Comparison of ENCODE assay signal across 26 mouse cellular contexts in genomic region chr1:62055280-62055679, GRCm38 (mm10).
DNase-seq lines count a peak whose midpoint lies in the region; ATAC-seq and TF ChIP-seq lines count a peak whose summit lies in the region.
"Had no signal": no experiment of that assay in that cellular context is flagged by ENCODE, and none has a peak within 500 bp of the region (broad histone marks: within the 10 kb centered on the region; RNA-seq: fewer than 3 reads in every experiment).

No protein-coding gene starts in this region.

- no peak for ATAC-seq in forebrain, embryonic 16.5 days
- peak; percentile 76 for ATAC-seq in Patski
- ATAC-seq: inflammation-experienced regulatory T-cells, adult 6 months had no signal

- TF ChIP-seq POLR2A in cerebellum, adult 2 months (IDR thresholded peaks at IDR 0.05; ENCODE audit: borderline replicate concordance, insufficient read depth, low read length), result no peak

- WGBS in cerebellum, adult 2 months, result 23% methylated on average over 6 of the region's 6 CpGs
- WGBS in forebrain, embryonic 10.5 days, result 86% methylated on average over 6 of the region's 6 CpGs
- 75% methylated on average over 6 of the region's 6 CpGs for WGBS in forebrain, embryonic 16.5 days

- H3K4me1 ChIP-seq in cerebellum, adult 2 months (ENCODE audit: control insufficient read depth, insufficient read depth, low read length), result peaks cover 8% of the 10 kb centered on the region; the same call in 1 of the 2 replicates
- peaks cover 34% of the 10 kb centered on the region for H3K4me1 ChIP-seq in forebrain, embryonic 10.5 days
- peaks cover 9% of the 10 kb centered on the region for H3K4me1 ChIP-seq in forebrain, embryonic 16.5 days (replicated peaks; ENCODE audit: control insufficient read depth, insufficient read depth, low read length)
- H3K4me1 ChIP-seq: embryonic facial prominence, embryonic 13.5 days; lung, embryonic 15.5 days; neural tube, embryonic 12.5 days had no signal

- no peaks in the 10 kb centered on the region for H3K9me3 ChIP-seq in forebrain, embryonic 10.5 days
- H3K9me3 ChIP-seq in forebrain, embryonic 16.5 days (ENCODE audit: control insufficient read depth, low read length), result no peaks in the 10 kb centered on the region; the same call in 1 of the 2 replicates
- H3K9me3 ChIP-seq: embryonic facial prominence, embryonic 13.5 days; forebrain, embryonic 12.5 days; heart, embryonic 12.5 days; lung, embryonic 15.5 days; midbrain, embryonic 10.5 days; neural tube, embryonic 12.5 days had no signal

- H3K36me3 ChIP-seq in forebrain, embryonic 10.5 days (replicated peaks), result no peaks in the 10 kb centered on the region
- no peaks in the 10 kb centered on the region for H3K36me3 ChIP-seq in forebrain, embryonic 16.5 days (ENCODE audit: control insufficient read depth, insufficient read depth)
- H3K36me3 ChIP-seq: embryonic facial prominence, embryonic 13.5 days; forebrain, embryonic 12.5 days; heart, embryonic 12.5 days; lung, embryonic 15.5 days; midbrain, embryonic 10.5 days; neural tube, embryonic 12.5 days had no signal

- no peak for TF ChIP-seq CTCF in cerebellum, adult 2 months (IDR thresholded peaks at IDR 0.05; ENCODE audit: borderline replicate concordance, insufficient read depth, low read depth, low read length)
- no peak for TF ChIP-seq CTCF in Patski (IDR thresholded peaks at IDR 0.05)

- no peak overlapping the region for H3K4me3 ChIP-seq in cerebellum, adult 2 months (replicated peaks; ENCODE audit: insufficient read depth, low read depth, low read length)
- H3K4me3 ChIP-seq in forebrain, embryonic 10.5 days, result no peak overlapping the region
- no peak overlapping the region for H3K4me3 ChIP-seq in forebrain, embryonic 16.5 days (replicated peaks; ENCODE audit: low read length)
- H3K4me3 ChIP-seq: embryonic facial prominence, embryonic 13.5 days; forebrain, embryonic 12.5 days; heart, embryonic 12.5 days; lung, embryonic 15.5 days; midbrain, embryonic 10.5 days; myocyte; neural tube, embryonic 12.5 days had no signal

- CTCF ChIA-PET in Patski (lab: Charles Lee), result interaction anchor here (1.3 kb wide), 1 partner anchor 8 kb away, joined by 4 read pairs; no protein-coding TSS in a partner anchor

- H3K4me2 ChIP-seq in forebrain, embryonic 16.5 days (ENCODE audit: low read length), result no peak overlapping the region
- H3K4me2 ChIP-seq: embryonic facial prominence, embryonic 13.5 days; forebrain, embryonic 12.5 days; heart, embryonic 12.5 days; hindbrain, embryonic 14.5 days; lung, embryonic 15.5 days; neural tube, embryonic 12.5 days had no signal

- no peak overlapping the region for H3K9ac ChIP-seq in forebrain, embryonic 16.5 days (replicated peaks; ENCODE audit: low read depth, low read length)
- H3K9ac ChIP-seq: embryonic facial prominence, embryonic 13.5 days; forebrain, embryonic 12.5 days; heart, embryonic 12.5 days; hindbrain, embryonic 14.5 days; lung, embryonic 15.5 days; neural tube, embryonic 12.5 days had no signal

- POLR2A ChIA-PET in Patski (lab: Charles Lee), result interaction anchor here (0.8 kb wide), 1 partner anchor 238 kb away, joined by 3 read pairs; no protein-coding TSS in a partner anchor

- DNase-seq in cerebellum, adult 2 months, result peak; percentile 25 to 52
- DNase-seq in cerebellum, postnatal 4 days (ENCODE audit: low spot score in 2 of 2), result no peak
- DNase-seq in forebrain, embryonic 10.5 days (ENCODE audit: extremely low spot score, low spot score), result no peak
- no peak for DNase-seq in Patski (ENCODE audit: low read depth, low spot score)
- DNase-seq in fat pad, adult 2 months (ENCODE audit: extremely low read depth, low read depth, low spot score), result peak; percentile 21
- DNase-seq in embryo, embryonic 10 days (ENCODE audit: low spot score), result no peak
- DNase-seq: adrenal gland, postnatal 36 days; gastrocnemius, postnatal 25 days; heart, adult 18-20 months; heart, postnatal 4 days; kidney, adult 11 months; kidney, postnatal 14 days; liver; right cerebral cortex, postnatal 4 days; thymus, adult 2 months; thymus, postnatal 36 days had no signal

- no peak overlapping the region for H3K27ac ChIP-seq in cerebellum, adult 2 months (ENCODE audit: insufficient read depth, low read length)
- peak overlapping the region; percentile 30; the same call in 1 of the 2 replicates for H3K27ac ChIP-seq in forebrain, embryonic 10.5 days
- H3K27ac ChIP-seq in forebrain, embryonic 16.5 days (ENCODE audit: low read length), result no peak overlapping the region
- H3K27ac ChIP-seq: embryonic facial prominence, embryonic 13.5 days; forebrain, embryonic 12.5 days; hindbrain, embryonic 14.5 days; lung, embryonic 15.5 days; midbrain, embryonic 10.5 days; neural tube, embryonic 12.5 days had no signal

- in situ Hi-C loops in Patski (cut with MboI; ENCODE audit: low pct_unique_long_range_greater_than_20kb), result no loop called here

- no peaks in the 10 kb centered on the region for H3K27me3 ChIP-seq in cerebellum, adult 2 months (ENCODE audit: control insufficient read depth, insufficient read depth, low read length)
- H3K27me3 ChIP-seq in forebrain, embryonic 10.5 days (ENCODE audit: poor library complexity, severe bottlenecking), result no peaks in the 10 kb centered on the region
- no peaks in the 10 kb centered on the region for H3K27me3 ChIP-seq in forebrain, embryonic 16.5 days (replicated peaks; ENCODE audit: control insufficient read depth, insufficient read depth, low read length)
- no peaks in the 10 kb centered on the region for H3K27me3 ChIP-seq in Patski
- H3K27me3 ChIP-seq: embryonic facial prominence, embryonic 13.5 days; forebrain, embryonic 12.5 days; heart, embryonic 12.5 days; lung, embryonic 15.5 days; neural tube, embryonic 12.5 days had no signal

Comparison
In these comparisons a context has a peak if more than half of its experiments do, and no peak if none do; other contexts are left out.
1. DNase-seq: peak in cerebellum, adult 2 months (2 of 2) and fat pad, adult 2 months (single experiment); none in cerebellum, postnatal 4 days (0 of 2), forebrain, embryonic 10.5 days (single experiment), Patski (single experiment) and embryo, embryonic 10 days (single experiment).